Mouse (Mus musculus): ENCODE data around the gene Babam2. TPM values are rescaled to one million over a fixed set of nuclear protein-coding genes. Genes with fewer than 3 reads are reported as not detected.

Babam2 gene
- polyA plus RNA-seq, 1 experiment: 77.2 TPM

- H3ac ChIP-seq (ENCODE audit: control insufficient read depth, insufficient read length): no peak overlapping the region
- TF ChIP-seq MYOD1 (IDR thresholded peaks at IDR 0.05; ENCODE audit: control insufficient read depth in 1 of 3, insufficient read length in 2 of 3, low read depth in 2 of 3) (no peak), MYOG (IDR thresholded peaks at IDR 0.05; ENCODE audit: control insufficient read depth in 1 of 3, insufficient read depth in 1 of 3, insufficient read length in 2 of 3, low read depth in 2 of 3) (no peak), TCF12 (IDR thresholded peaks at IDR 0.05; ENCODE audit: insufficient read depth, poor library complexity, severe bottlenecking) (no peak), TCF3 (IDR thresholded peaks at IDR 0.05; ENCODE audit: insufficient read length, low read depth) (no peak), POLR2AphosphoS2 (IDR thresholded peaks at IDR 0.05; ENCODE audit: insufficient read length, low read depth) (no peak)
- no peak overlapping the region for H3K4me3 ChIP-seq
- no peaks in the 10 kb centered on the region for H3K36me3 ChIP-seq (ENCODE audit: control insufficient read depth, insufficient read depth)
- H3K27me3 ChIP-seq (ENCODE audit: control insufficient read depth, insufficient read depth, insufficient read length): no peaks in the 10 kb centered on the region
- H3K4me2 ChIP-seq (ENCODE audit: low read depth): no peak overlapping the region
- H3K79me2 ChIP-seq (ENCODE audit: control insufficient read depth, insufficient read depth): no peaks in the 10 kb centered on the region
Observed at GRCm38 (mm10) chr5:31892631-31893030, 195.1 kb downstream of the Babam2 start.

- H3K36me3 ChIP-seq (ENCODE audit: control insufficient read depth, insufficient read depth): no peaks in the 10 kb centered on the region
- H3K79me2 ChIP-seq (ENCODE audit: control insufficient read depth, insufficient read depth): no peaks in the 10 kb centered on the region
- TF ChIP-seq POLR2A (IDR thresholded peaks at IDR 0.05; ENCODE audit: insufficient read length, low read depth): no peak
- TF ChIP-seq MYOD1 (IDR thresholded peaks at IDR 0.05; ENCODE audit: control insufficient read depth in 1 of 3, insufficient read length in 2 of 3, low read depth in 2 of 3): no peak
- no peaks in the 10 kb centered on the region for H3K27me3 ChIP-seq (ENCODE audit: control insufficient read depth, insufficient read depth, insufficient read length)
- no peak overlapping the region for H3K4me2 ChIP-seq (ENCODE audit: low read depth)
- H3ac ChIP-seq (ENCODE audit: control insufficient read depth, insufficient read length): no peak overlapping the region
- no peak overlapping the region for H3K4me3 ChIP-seq
Observed at GRCm38 (mm10) chr5:31899901-31900300, 202.4 kb downstream of the Babam2 start.

GRCm38 (mm10) chr5:31902144-31902543, 204.7 kb downstream of the Babam2 start:
- no peak overlapping the region for H3K4me2 ChIP-seq (ENCODE audit: low read depth)
- no peaks in the 10 kb centered on the region for H3K27me3 ChIP-seq (ENCODE audit: control insufficient read depth, insufficient read depth, insufficient read length)
- H3K79me2 ChIP-seq (ENCODE audit: control insufficient read depth, insufficient read depth): no peaks in the 10 kb centered on the region
- no peaks in the 10 kb centered on the region for H3K36me3 ChIP-seq (ENCODE audit: control insufficient read depth, insufficient read depth)
- no peak overlapping the region for H3K4me3 ChIP-seq
- TF ChIP-seq POLR2A (IDR thresholded peaks at IDR 0.05; ENCODE audit: insufficient read length, low read depth): no peak
- no peak overlapping the region for H3ac ChIP-seq (ENCODE audit: control insufficient read depth, insufficient read length)

DNA sequence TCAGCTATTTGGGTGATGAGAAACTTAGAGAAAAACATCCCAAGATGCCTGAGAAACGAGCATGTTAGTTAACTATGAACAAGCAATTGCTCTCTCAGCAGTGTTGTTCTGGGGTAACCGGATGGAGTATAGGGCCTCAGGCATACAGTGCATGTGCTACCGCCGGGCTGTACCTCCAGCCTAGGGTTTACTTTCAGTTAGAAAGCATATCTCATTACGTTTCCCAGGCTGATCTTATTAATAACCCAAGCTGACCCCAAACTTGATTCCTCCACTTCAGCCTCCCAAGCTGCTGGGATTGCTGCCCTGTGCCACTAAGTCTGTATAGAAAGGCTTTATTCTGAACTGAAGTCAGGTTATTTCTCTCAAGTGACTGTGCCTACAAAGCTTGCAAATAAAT, 205.4 kb downstream of the Babam2 start:
- H3ac ChIP-seq (ENCODE audit: control insufficient read depth, insufficient read length): no peak overlapping the region
- no peak overlapping the region for H3K4me3 ChIP-seq
- TF ChIP-seq MYOG (IDR thresholded peaks at IDR 0.05; ENCODE audit: control insufficient read depth in 1 of 3, insufficient read depth in 1 of 3, insufficient read length in 2 of 3, low read depth in 2 of 3) (no peak), TCF3 (IDR thresholded peaks at IDR 0.05; ENCODE audit: insufficient read length, low read depth) (no peak), CEBPB (IDR thresholded peaks at IDR 0.05; ENCODE audit: insufficient read depth, poor library complexity, severe bottlenecking) (no peak), MYOD1 (IDR thresholded peaks at IDR 0.05; ENCODE audit: control insufficient read depth in 1 of 3, insufficient read length in 2 of 3, low read depth in 2 of 3) (no peak), MAX (IDR thresholded peaks at IDR 0.05; ENCODE audit: low read depth) (no peak), E2F4 (IDR thresholded peaks at IDR 0.05; ENCODE audit: insufficient read depth) (no peak), SRF (IDR thresholded peaks at IDR 0.05; ENCODE audit: control insufficient read depth, insufficient read length, low read depth) (no peak), POLR2AphosphoS2 (IDR thresholded peaks at IDR 0.05; ENCODE audit: insufficient read length, low read depth) (no peak), POLR2A (IDR thresholded peaks at IDR 0.05; ENCODE audit: insufficient read length, low read depth) (no peak), TCF12 (IDR thresholded peaks at IDR 0.05; ENCODE audit: insufficient read depth, poor library complexity, severe bottlenecking) (no peak), REST (IDR thresholded peaks at IDR 0.05; ENCODE audit: insufficient read depth, insufficient read length) (no peak), USF1 (IDR thresholded peaks at IDR 0.05; ENCODE audit: low read depth) (no peak)
- H3K27me3 ChIP-seq (ENCODE audit: control insufficient read depth, insufficient read depth, insufficient read length): no peaks in the 10 kb centered on the region
- H3K4me2 ChIP-seq (ENCODE audit: low read depth): no peak overlapping the region
- H3K79me2 ChIP-seq (ENCODE audit: control insufficient read depth, insufficient read depth): no peaks in the 10 kb centered on the region
- H3K36me3 ChIP-seq (ENCODE audit: control insufficient read depth, insufficient read depth): no peaks in the 10 kb centered on the region

DNA sequence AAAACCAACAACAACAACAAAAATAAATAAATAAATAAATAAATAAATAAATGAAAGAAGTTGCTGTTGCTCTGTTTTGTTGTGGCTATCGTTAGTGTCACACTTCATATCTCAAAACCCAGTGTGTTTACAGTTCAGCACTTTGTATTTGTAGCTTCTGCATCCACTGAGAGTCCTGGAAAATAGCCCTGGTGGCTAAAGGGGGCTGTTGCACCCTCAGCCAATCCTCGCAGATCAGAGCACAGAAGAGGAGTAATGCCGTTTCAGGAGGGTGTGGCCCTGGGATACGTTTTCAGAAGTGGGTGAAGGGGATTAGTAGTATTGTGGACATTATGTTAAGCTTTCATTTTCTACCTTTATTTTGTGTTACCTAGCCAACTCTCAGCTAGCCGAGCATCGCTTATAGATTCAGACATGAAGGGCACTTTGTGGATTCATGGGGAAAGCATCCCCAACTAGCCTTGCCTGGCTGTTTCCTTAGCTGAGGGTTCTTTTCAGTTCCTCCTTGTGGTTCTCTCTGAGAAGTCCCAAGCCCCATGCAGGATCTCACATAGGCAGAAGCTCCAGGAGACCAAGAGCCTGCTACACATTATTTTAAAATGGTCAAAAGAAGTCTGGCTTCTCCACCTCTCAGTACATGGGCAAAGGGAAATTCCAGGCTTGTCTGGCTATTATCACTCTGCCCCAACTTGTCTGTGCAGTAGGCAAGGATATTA, 207.6 kb downstream of the Babam2 start:
- Histone ChIP-seq H3K79me2 (ENCODE audit: control insufficient read depth, insufficient read depth) (no peaks in the 10 kb centered on the region), H3ac (ENCODE audit: control insufficient read depth, insufficient read length) (no peak overlapping the region), H3K27me3 (ENCODE audit: control insufficient read depth, insufficient read depth, insufficient read length) (no peaks in the 10 kb centered on the region), H3K4me3 (no peak overlapping the region), H3K36me3 (ENCODE audit: control insufficient read depth, insufficient read depth) (no peaks in the 10 kb centered on the region), H3K4me2 (ENCODE audit: low read depth) (no peak overlapping the region)
- TF ChIP-seq POLR2A (IDR thresholded peaks at IDR 0.05; ENCODE audit: insufficient read length, low read depth): no peak
- no peak for TF ChIP-seq USF1 (IDR thresholded peaks at IDR 0.05; ENCODE audit: low read depth)
- no peak for TF ChIP-seq MAX (IDR thresholded peaks at IDR 0.05; ENCODE audit: low read depth)
- no peak for TF ChIP-seq TCF12 (IDR thresholded peaks at IDR 0.05; ENCODE audit: insufficient read depth, poor library complexity, severe bottlenecking)
- no peak for TF ChIP-seq TCF3 (IDR thresholded peaks at IDR 0.05; ENCODE audit: insufficient read length, low read depth)
- no peak for TF ChIP-seq MYOG (IDR thresholded peaks at IDR 0.05; ENCODE audit: control insufficient read depth in 1 of 3, insufficient read depth in 1 of 3, insufficient read length in 2 of 3, low read depth in 2 of 3)
- TF ChIP-seq E2F4 (IDR thresholded peaks at IDR 0.05; ENCODE audit: insufficient read depth): no peak
- no peak for TF ChIP-seq POLR2AphosphoS2 (IDR thresholded peaks at IDR 0.05; ENCODE audit: insufficient read length, low read depth)
- no peak for TF ChIP-seq SRF (IDR thresholded peaks at IDR 0.05; ENCODE audit: control insufficient read depth, insufficient read length, low read depth)
- no peak for TF ChIP-seq MYOD1 (IDR thresholded peaks at IDR 0.05; ENCODE audit: control insufficient read depth in 1 of 3, insufficient read length in 2 of 3, low read depth in 2 of 3)
- no peak for TF ChIP-seq REST (IDR thresholded peaks at IDR 0.05; ENCODE audit: insufficient read depth, insufficient read length)
- TF ChIP-seq CEBPB (IDR thresholded peaks at IDR 0.05; ENCODE audit: insufficient read depth, poor library complexity, severe bottlenecking): no peak
